Mouse (Mus musculus) adrenal gland, adult (tissue): Measurements from ENCODE around the gene Fiz1.

Experiments used
- DNase-seq, 2 experiments: peaks; one replicate each; pipeline ENCODE4 v3.0.0; 2022 to 2023; ENCODE audit warnings: low spot score in 1 of 2; ENCODE audit not compliant: inconsistent age in 2 of 2

Fiz1 gene

DNA sequence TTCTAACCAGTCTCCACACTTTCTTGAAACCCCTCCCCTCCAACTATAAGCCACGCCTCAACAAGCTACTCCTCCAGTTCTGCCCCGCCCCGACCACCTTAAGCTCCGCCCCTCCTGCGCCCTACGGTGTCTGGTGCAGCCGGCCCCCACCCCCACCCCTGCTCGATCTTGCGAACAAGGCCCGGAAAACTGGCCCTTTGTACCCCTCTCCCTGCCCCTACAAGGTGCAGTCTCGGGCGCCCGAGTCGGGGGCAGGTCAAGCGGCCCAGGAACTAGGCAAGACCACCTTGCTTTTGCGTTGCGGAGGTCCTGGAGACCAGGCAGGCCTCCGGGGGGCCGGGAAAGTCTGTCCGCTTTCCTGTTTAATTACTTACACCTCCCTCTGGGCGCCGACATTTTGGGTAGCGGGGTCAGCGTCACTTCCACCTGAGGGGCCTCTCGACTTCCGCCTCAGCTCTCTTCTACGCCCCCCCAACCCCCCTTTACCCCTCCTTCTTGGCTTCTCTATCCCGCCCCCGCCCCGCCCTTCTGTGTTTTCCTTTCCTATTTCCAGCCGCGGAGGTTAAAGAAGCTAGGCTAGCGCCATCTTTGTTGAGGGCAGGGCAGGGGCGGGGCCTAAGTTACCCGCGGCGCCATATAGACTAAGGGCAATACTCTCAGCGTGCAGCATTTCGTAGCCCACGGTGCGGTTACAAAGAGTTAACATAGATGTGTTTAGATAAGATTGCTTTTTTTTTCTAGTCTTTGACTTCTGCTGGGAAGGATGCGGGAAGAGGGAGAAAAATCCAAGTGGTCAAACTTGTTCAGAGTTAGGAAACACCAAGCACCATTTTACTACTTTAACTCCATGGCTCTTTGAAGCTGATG, at the start of gene Fiz1, which contains the start of gene Zfp524:
Gene Fiz1 (minus strand): TSS at position 447 of the 867 bp plus-strand sequence.
Gene Zfp524 (plus strand): TSS at position 165 of the 867 bp plus-strand sequence.
- DNase-seq, result peak; percentile 96 to 99

GRCm38 (mm10) chr7:5062360-5063001, 48.0 kb upstream of the Fiz1 start:
- DNase-seq, result peak in 1 of 2 experiments; percentile 93

DNA sequence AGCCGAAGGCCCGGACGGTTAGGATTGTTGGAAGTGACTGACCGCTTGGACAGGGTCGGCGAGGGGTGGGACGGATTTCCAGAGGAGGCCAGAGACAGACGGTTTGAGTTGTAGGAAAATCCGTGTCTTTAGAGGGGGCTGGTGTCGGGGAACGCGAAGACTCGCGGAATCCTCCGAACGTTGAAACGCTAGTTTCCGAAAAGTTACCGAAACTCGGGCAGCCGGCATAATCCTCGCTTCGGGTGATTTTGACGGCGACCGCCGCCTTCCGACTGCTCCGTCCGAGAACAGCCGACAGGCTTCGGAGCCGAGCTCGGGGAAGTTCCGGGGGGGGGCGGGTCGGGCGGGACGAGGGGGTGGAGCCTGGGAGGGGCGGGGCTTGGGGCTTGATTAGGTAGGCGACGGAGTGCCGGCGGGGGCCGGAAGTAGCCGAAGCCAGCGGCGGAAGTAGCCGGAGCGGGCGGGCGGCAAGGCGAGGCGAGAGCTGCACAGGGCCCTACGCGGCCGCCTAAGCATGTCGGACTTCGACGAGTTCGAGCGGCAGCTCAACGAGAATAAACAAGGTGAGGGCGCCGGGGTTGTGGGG, 47.4 kb upstream of the Fiz1 start, which contains the start of gene U2af2:
Gene U2af2 (plus strand): TSS at position 370 of the 586 bp plus-strand sequence.
- DNase-seq, result peak; percentile 95 to 97

DNA sequence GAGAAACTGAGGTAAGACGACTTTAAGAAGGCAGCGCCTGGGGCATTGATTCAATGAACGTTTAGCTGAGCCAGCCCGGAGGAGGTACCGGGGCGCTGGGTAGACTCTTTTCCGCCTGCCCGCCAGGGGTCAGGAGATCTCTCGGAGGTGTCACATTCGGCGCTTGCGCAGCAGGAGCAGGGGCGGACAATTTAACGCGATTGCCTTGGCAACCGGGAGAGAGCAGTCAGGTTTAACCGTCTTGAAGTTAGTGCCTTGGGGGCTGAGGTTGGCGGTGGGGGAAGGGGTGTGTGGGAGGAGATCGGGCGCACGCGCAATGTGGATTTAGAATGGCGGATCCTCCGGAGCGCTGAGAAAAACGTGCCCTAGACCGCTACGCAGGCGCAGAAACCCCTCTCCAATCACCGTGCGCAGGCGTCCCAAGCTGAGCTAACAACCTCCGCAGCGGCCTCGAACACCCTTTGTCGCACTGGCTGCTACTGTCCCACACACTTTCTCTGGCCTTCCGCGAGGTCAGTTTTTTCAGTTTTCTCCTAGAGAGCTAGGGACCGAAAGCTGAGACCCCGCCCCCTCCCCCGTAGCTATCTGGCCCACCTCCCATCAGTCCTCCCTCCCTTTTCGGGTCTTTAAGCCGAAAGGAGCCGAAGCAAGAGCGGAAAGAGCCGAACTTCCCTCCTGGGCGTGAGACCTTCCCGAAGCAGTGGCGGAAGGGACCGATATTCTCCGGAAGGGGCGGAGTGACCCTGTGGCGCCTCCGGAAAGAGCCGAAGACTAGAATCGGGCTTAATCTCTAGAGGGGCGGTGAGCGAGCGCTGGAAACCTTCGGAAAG, 46.7 kb upstream of the Fiz1 start:
- DNase-seq, result peak; percentile 98 to 99

GRCm38 (mm10) chr7:5060239-5060731, 45.8 kb upstream of the Fiz1 start:
- DNase-seq, result peak; percentile 88 to 93

- peak in 1 of 2 experiments; percentile 55 for DNase-seq
Measured at GRCm38 (mm10) chr7:5059421-5059820, 44.9 kb upstream of the Fiz1 start.

- no peak for DNase-seq
Measured at GRCm38 (mm10) chr7:5058631-5059030, 44.1 kb upstream of the Fiz1 start.

DNA sequence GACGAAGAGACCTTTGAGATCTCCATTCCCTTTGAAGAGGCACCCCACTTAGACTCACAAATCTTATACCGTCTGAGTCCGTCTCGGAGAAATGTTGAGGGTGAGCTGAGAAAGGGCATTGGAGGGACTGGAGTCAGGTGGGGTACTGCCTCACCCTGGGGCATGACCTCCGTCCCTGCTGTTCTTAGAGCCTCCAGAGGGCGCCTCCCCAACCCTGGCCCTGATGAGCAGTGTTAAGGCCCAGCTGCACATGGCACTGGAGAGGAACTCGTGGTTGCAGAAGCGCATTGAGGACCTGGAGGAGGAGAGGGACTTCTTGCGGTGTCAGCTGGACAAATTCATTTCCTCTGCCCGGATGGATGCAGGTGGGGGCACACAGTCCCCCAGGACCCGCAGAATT, 43.3 kb upstream of the Fiz1 start:
- no peak for DNase-seq

DNA sequence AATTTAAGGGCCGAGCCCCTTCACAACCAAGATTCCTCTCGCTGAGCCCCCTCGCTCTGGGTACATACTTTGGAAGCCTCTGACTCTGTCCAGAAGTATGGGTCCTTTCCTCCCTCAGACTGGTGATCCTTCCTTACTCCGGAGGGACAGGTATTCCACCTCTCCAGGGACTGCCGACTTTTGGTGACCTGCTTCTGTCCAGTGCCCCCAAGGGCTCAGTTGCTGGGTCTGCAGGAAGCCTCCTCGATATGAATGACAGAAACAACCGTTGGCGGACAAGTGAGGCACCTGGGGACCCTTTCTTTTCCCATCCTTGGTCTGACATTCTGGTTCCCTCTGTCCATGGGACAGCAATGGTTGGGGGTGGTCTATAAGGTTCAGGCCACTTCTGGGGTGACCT, 42.9 kb upstream of the Fiz1 start:
- DNase-seq, result no peak

DNA sequence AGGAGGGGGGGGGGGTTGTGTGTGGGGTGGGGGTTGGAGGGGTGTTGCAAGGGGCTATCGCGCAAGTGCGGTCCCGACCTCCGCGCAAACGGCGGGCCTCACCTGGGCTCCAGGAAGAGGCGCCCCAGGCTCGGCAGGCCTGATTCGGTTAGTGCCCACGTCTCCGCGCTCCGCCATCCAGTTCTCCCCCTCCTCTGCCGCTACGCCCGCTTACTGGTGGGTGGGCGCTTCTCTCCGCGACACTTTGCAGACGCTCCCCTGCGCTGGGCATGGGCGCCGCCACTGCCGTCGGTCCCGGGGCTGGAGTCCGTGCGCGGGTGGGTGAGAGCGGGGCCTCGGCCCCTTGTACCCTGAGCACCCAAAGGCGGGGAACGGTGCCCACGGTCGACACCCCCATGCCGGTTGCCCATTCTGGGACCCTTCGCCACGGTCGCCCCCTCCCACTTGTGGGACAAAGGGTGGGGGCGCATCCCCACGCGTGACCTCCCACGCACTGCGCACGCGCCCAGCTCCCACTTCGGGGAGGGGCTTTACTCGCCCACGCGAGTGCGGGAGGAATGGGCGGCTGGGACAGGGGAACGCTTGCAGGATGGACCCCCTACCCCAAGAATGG, 42.3 kb upstream of the Fiz1 start:
- no peak for DNase-seq

- no peak for DNase-seq
Measured at GRCm38 (mm10) chr7:5053456-5054179, 39.1 kb upstream of the Fiz1 start.

GRCm38 (mm10) chr7:5052931-5053343, 38.4 kb upstream of the Fiz1 start:
- DNase-seq, result peak in 1 of 2 experiments; percentile 24

DNA sequence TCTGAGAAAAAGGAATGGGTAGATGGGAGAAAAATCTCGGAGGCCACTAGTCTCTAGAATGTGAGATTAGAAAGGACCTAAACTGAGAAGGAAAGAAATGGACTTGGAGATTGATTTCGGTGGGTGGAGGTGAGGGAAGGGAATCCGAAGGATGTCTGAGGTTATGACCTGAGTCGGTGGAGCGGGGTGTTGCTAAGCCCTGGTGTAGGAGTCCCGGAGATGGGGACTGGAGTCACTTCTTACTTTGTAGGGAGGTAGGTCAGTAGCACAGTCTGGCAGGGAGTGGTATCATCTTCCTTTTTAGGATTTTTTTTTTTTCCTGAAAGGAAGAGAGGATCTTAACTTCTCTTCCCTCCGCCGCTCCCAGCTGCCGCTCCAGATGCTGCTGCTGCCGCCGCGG, 37.9 kb upstream of the Fiz1 start:
- DNase-seq, result no peak

DNA sequence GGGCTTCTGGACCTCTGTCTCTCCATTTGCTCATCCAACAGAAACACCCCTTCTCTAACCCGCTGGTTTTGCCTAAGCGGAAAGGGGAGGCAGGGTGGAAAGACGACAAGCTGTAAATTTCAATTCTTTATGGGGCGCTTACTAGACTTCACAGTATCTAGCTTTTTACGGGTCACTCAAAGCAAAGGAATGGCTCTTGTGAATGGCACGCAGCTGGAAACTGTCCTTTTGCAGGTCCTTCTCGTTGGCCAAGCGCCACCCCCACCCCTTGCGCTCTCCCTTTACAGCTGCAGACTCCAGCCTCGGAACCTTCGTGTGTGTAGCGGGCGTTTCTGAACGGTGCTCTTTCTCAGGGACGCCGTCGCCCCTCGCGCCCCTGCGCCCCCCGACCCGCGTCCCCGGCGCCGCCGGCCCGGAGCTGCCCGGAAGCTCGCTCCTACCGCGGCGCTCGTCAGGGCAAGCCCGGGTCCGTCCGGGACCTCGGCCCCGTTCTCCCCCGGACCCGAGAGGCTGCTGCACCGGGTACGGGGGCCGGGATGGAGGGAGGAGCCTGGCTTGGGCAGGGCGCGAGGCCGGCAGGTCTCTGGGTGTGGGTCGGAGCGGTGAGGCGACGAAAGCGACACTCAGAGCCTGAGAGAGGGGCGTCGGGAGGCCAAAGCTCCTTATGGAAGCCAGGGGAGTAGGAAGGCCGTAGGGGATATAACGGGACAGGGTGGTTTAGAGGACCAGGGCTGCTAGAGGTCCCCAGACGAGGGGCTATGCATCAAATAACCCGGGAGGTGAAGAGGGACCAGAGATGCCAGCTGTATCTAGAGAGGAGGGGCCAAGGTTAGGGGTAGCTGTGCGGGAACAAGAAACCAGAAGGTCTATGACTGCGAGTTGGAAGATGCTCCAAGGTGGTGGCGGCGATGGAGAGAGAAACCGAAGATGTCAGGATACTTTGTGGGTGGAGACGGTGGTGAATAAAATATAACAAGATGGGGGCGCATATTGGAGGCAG, 37.0 kb upstream of the Fiz1 start, which contains the start of gene Zfp580:
Gene Zfp580 (plus strand): TSS at position 346 of the 1,000 bp plus-strand sequence.
- peak; percentile 83 to 95 for DNase-seq

- DNase-seq, result peak in 1 of 2 experiments; percentile 81
Measured at GRCm38 (mm10) chr7:5047313-5047712, 32.8 kb upstream of the Fiz1 start.

DNA sequence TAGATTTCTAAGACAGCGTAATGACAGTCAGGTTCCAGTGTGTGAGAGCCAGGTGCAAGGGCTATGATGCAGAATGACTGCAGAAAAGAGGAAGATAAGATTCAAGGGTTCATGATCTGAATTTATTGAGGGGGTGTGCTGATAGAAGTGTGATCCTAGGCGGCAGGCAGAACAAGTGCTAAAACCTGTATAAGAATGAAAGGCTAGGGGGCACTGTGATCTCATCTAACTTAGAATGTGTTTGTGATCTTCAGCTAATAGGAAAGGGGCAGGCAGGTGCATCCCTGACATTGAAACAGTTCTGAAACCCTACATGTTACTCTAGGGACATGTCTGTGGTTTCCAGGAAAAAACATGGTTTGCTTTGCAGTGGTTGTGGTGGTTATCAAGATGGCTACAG, 31.6 kb upstream of the Fiz1 start:
- DNase-seq, result no peak

DNA sequence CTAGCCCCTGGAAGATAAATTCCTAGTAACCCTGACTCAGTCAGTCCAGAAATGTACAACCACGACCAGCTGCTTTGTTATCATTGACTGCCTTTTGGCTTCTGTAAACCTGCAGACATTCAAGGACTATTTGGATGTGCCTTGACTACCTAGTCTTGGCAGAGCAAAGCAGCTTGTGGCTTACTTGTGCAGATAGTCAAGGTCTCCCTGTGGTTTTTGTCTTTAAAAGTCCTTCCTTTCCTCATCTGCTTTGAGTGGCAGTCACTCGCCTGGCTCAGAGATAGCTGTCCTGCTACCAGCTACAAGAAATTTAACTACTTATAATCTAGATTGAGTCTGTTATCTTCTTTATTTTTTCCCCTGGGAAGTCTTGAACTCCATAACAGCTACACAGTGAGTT, 30.5 kb upstream of the Fiz1 start:
- no peak for DNase-seq

DNA sequence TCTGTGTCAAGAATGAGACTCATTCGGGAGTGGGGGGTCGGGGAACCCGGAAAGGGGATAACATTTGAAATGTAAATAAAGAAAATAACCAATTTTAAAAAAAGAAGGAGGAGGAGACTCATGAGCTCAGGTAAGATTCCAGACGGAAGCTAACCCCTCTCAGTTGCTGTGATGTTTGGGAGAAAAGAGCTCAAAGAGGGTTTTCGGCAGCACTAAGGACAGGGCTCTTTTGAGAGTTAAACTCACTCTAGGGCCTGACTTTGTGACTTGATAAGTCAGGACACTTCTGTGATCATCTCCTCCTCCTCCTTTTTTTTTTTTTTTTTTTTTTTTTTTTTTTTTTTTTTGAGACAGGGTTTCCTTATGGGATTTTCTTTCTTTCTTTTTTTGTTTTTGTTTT, 24.4 kb upstream of the Fiz1 start:
- DNase-seq, result no peak
